Mouse (Mus musculus): ENCODE data around the gene Skida1. TPM values are rescaled to one million over a fixed set of nuclear protein-coding genes. Genes with fewer than 3 reads are reported as not detected.

Gene Skida1
- polyA plus RNA-seq, 1 experiment from 2014 or later = 0.15 TPM

DNA sequence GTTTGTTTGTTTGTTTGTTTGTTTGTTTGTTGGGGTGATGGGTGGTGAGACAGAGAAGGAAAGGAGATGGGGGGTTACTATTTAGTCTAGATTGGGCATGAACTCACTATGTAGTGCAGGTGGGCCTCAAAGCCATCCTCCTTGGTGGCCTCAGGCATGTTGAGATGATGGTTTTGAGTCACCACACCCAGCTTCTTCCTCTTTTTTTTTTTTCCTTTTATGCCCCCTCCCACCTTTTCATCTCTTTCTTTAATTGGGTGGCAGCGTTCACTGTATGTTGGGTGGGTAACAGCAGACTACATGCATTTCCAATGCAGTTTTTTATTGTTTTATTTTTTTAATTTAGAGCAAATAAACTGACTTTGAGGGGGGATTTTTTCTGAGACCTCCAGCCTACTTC lies 32.2 kb downstream of the Skida1 start:
- Histone ChIP-seq H3K9me3 (ENCODE audit: low read length) (no peaks in the 10 kb centered on the region), H3K4me3 (ENCODE audit: low read depth, low read length) (no peak overlapping the region), H3K4me2 (ENCODE audit: low read depth, low read length) (no peak overlapping the region), H3K27ac (ENCODE audit: low read depth) (no peak overlapping the region), H3K4me1 (ENCODE audit: insufficient read depth) (no peaks in the 10 kb centered on the region), H3K36me3 (replicated peaks; ENCODE audit: insufficient read depth, low read length) (no peaks in the 10 kb centered on the region), H3K27me3 (ENCODE audit: insufficient read depth, low read length) (no peaks in the 10 kb centered on the region), H3K9ac (replicated peaks) (no peak overlapping the region)
- TF ChIP-seq EP300 (IDR thresholded peaks at IDR 0.05; ENCODE audit: low read depth) = no peak
- no peak for TF ChIP-seq CTCF (IDR thresholded peaks at IDR 0.05; ENCODE audit: low read depth)
- DNase-seq (no peak), ATAC-seq (no peak)
- WGBS (ENCODE audit: insufficient replicate concordance) = 84% methylated on average over 1 of the region's 1 CpGs

DNA sequence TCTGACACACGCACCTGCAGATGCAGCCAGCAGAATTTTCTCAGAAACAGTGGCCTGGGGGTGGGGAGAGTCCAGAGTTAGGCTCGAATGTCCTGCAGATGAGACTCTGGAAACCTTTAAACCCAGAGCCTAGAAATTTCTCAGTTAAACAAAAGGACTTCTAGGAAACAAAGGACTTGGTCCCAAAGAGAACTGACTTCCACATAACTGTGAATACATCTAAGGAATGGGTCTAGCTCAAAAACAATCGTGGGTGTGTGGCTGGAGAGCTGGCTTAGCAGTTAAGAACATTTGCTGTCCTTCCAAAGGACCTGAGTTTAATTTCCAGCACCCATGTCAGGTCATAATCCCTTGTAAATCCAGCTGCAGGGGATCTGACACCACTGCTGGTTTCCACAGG lies 33.3 kb downstream of the Skida1 start:
- TF ChIP-seq EP300 (IDR thresholded peaks at IDR 0.05; ENCODE audit: low read depth) = no peak
- no peak for TF ChIP-seq CTCF (IDR thresholded peaks at IDR 0.05; ENCODE audit: low read depth)

DNA sequence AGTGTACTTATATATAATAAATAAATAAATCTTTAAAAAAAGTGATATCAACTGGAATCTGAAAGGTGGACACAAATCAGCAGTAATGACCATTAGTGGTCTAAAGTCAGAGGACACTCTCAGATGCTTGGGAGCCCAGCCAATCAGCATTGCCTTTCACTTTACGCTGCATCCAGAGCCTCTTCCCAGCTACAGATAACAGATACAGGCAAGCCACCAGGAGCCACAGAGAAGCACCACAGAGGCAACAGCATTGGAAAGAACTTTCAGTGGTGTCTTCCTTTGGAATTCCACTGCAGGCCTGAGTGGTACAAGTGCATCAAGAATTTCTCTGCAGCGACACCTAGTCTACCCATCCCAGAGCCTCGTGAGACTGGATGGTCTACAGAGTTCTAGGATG lies 36.0 kb downstream of the Skida1 start:
- Histone ChIP-seq H3K36me3 (replicated peaks; ENCODE audit: insufficient read depth, low read length) (no peaks in the 10 kb centered on the region), H3K9me3 (ENCODE audit: low read length) (no peaks in the 10 kb centered on the region), H3K4me1 (ENCODE audit: insufficient read depth) (no peaks in the 10 kb centered on the region), H3K4me2 (ENCODE audit: low read depth, low read length) (no peak overlapping the region), H3K27me3 (ENCODE audit: insufficient read depth, low read length) (no peaks in the 10 kb centered on the region), H3K4me3 (ENCODE audit: low read depth, low read length) (no peak overlapping the region), H3K9ac (replicated peaks) (no peak overlapping the region), H3K27ac (ENCODE audit: low read depth) (no peak overlapping the region)
- DNase-seq (no peak), ATAC-seq (no peak)
- WGBS (ENCODE audit: insufficient replicate concordance) = 80% methylated on average over 3 of the region's 3 CpGs
- TF ChIP-seq CTCF (IDR thresholded peaks at IDR 0.05; ENCODE audit: low read depth) (no peak), EP300 (IDR thresholded peaks at IDR 0.05; ENCODE audit: low read depth) (no peak)

More for the DNA sequence above, 33.3 kb downstream of the Skida1 start:
- no peak for ATAC-seq
- H3K4me2 ChIP-seq (ENCODE audit: low read depth, low read length) = no peak overlapping the region
- H3K9me3 ChIP-seq (ENCODE audit: low read length) = no peaks in the 10 kb centered on the region
- no peaks in the 10 kb centered on the region for H3K27me3 ChIP-seq (ENCODE audit: insufficient read depth, low read length)
- DNase-seq = no peak
- H3K27ac ChIP-seq (ENCODE audit: low read depth) = no peak overlapping the region
- no peaks in the 10 kb centered on the region for H3K36me3 ChIP-seq (replicated peaks; ENCODE audit: insufficient read depth, low read length)
- no peak overlapping the region for H3K4me3 ChIP-seq (ENCODE audit: low read depth, low read length)
- H3K9ac ChIP-seq (replicated peaks) = no peak overlapping the region
- WGBS (ENCODE audit: insufficient replicate concordance) = 60% methylated on average over 3 of the region's 3 CpGs
- no peaks in the 10 kb centered on the region for H3K4me1 ChIP-seq (ENCODE audit: insufficient read depth)

DNA sequence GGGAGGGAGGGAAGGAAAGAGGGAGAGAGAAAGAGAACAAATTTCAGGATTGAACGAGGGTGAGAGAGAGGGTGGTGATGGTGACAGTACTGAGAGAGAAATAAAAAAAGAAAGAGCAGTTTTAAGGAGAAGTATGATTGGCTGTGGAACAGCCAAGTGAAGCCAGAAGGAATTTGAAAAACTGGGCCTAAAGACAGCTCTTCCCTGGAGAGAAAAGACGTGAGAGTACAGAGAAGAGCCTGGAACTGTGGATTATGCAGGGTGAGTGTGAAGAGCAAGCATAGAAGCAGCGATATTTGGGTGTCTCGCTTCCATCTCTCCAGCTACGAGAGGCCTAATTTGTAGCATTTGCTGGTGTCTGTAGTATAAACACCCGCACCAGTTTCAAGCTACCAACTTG lies 37.6 kb downstream of the Skida1 start:
- Histone ChIP-seq H3K4me3 (ENCODE audit: low read depth, low read length) (no peak overlapping the region), H3K4me1 (ENCODE audit: insufficient read depth) (no peaks in the 10 kb centered on the region), H3K27ac (ENCODE audit: low read depth) (no peak overlapping the region), H3K4me2 (ENCODE audit: low read depth, low read length) (no peak overlapping the region), H3K36me3 (replicated peaks; ENCODE audit: insufficient read depth, low read length) (no peaks in the 10 kb centered on the region), H3K27me3 (ENCODE audit: insufficient read depth, low read length) (no peaks in the 10 kb centered on the region), H3K9me3 (ENCODE audit: low read length) (no peaks in the 10 kb centered on the region), H3K9ac (replicated peaks) (no peak overlapping the region)
- no peak for DNase-seq
- TF ChIP-seq CTCF (IDR thresholded peaks at IDR 0.05; ENCODE audit: low read depth) = no peak
- TF ChIP-seq EP300 (IDR thresholded peaks at IDR 0.05; ENCODE audit: low read depth) = no peak
- WGBS (ENCODE audit: insufficient replicate concordance) = 73% methylated on average over 6 of the region's 6 CpGs
- no peak for ATAC-seq

DNA sequence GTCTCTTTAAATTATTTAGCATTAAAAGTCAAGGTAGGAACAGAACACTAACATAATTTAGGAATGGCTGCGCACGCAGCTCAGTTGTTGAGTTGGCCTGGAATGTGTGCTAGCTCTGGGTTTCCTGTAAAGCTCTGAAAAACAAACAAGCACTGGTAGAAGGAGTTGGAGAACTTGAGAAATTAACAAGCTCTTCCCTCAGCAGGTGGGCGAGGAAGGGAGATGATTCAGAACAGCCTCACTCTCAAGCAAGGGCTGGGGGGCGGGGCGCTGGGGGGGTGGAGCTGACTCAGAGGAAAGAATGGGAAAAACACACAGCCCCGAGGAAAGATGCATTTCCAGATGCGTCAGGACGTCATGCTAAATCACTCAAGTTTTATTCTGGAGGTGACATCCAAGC lies 43.7 kb downstream of the Skida1 start:
- no peak overlapping the region for H3K9ac ChIP-seq (replicated peaks)
- H3K4me1 ChIP-seq (ENCODE audit: insufficient read depth) = no peaks in the 10 kb centered on the region
- DNase-seq (no peak), ATAC-seq (no peak)
- no peak overlapping the region for H3K4me2 ChIP-seq (ENCODE audit: low read depth, low read length)
- WGBS (ENCODE audit: insufficient replicate concordance) = 49% methylated on average over 8 of the region's 8 CpGs
- H3K27me3 ChIP-seq (ENCODE audit: insufficient read depth, low read length) = no peaks in the 10 kb centered on the region
- no peak overlapping the region for H3K27ac ChIP-seq (ENCODE audit: low read depth)
- no peaks in the 10 kb centered on the region for H3K9me3 ChIP-seq (ENCODE audit: low read length)
- H3K36me3 ChIP-seq (replicated peaks; ENCODE audit: insufficient read depth, low read length) = no peaks in the 10 kb centered on the region
- TF ChIP-seq EP300 (IDR thresholded peaks at IDR 0.05; ENCODE audit: low read depth) = no peak
- TF ChIP-seq CTCF (IDR thresholded peaks at IDR 0.05; ENCODE audit: low read depth) = no peak
- H3K4me3 ChIP-seq (ENCODE audit: low read depth, low read length) = no peak overlapping the region

DNA sequence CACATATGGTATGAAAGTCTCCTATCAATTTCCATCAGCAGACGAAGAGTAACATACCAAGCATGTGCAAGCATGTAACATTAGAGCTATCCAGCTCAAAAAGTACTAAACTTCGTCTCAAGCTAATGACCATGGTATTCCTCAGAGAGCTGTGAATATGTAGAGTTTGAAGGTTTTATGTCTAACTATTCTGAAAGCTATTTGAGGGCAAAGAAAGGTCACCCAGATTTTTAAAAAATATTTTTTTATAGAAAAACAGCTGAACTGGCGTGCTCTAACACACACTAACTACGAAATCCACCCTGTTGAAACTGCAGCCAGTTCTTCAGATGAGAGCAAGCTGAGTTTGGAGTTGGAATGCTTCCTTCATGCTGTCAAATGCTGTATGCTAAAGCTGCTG lies 44.6 kb downstream of the Skida1 start:
- Histone ChIP-seq H3K9ac (replicated peaks) (no peak overlapping the region), H3K36me3 (replicated peaks; ENCODE audit: insufficient read depth, low read length) (no peaks in the 10 kb centered on the region), H3K9me3 (ENCODE audit: low read length) (no peaks in the 10 kb centered on the region), H3K4me3 (ENCODE audit: low read depth, low read length) (no peak overlapping the region), H3K4me2 (ENCODE audit: low read depth, low read length) (no peak overlapping the region), H3K27ac (ENCODE audit: low read depth) (no peak overlapping the region), H3K4me1 (ENCODE audit: insufficient read depth) (no peaks in the 10 kb centered on the region), H3K27me3 (ENCODE audit: insufficient read depth, low read length) (no peaks in the 10 kb centered on the region)
- no peak for ATAC-seq
- no peak for TF ChIP-seq EP300 (IDR thresholded peaks at IDR 0.05; ENCODE audit: low read depth)
- no peak for TF ChIP-seq CTCF (IDR thresholded peaks at IDR 0.05; ENCODE audit: low read depth)
- no peak for DNase-seq
- 74% methylated on average over 4 of the region's 4 CpGs for WGBS (ENCODE audit: insufficient replicate concordance)

DNA sequence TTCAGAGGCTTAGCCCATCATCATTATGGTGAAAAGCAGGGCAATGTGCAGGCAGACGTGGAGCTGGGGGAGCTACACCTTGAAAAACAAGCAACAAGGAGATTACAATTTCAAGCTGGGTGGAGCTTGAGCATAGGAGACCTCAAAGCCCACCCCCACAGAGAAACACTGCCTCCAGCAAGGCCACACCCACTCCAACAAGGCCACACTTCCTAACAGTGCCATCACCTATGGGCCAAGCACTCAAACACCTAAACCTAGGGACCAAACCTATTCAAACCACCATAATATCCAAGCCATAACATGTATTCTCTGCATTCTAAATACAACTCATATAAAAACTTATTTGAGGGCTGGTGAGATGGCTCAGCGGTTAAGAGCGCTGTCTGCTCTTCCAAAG lies 46.5 kb downstream of the Skida1 start:
- H3K36me3 ChIP-seq (replicated peaks; ENCODE audit: insufficient read depth, low read length) = no peaks in the 10 kb centered on the region
- H3K27ac ChIP-seq (ENCODE audit: low read depth) = no peak overlapping the region
- ATAC-seq (no peak), DNase-seq (no peak)
- no peaks in the 10 kb centered on the region for H3K4me1 ChIP-seq (ENCODE audit: insufficient read depth)
- H3K9ac ChIP-seq (replicated peaks) = no peak overlapping the region
- TF ChIP-seq EP300 (IDR thresholded peaks at IDR 0.05; ENCODE audit: low read depth) (no peak), CTCF (IDR thresholded peaks at IDR 0.05; ENCODE audit: low read depth) (no peak)
- H3K27me3 ChIP-seq (ENCODE audit: insufficient read depth, low read length) = no peaks in the 10 kb centered on the region
- H3K4me3 ChIP-seq (ENCODE audit: low read depth, low read length) = no peak overlapping the region
- no peaks in the 10 kb centered on the region for H3K9me3 ChIP-seq (ENCODE audit: low read length)
- 85% methylated on average over 3 of the region's 3 CpGs for WGBS (ENCODE audit: insufficient replicate concordance)
- H3K4me2 ChIP-seq (ENCODE audit: low read depth, low read length) = no peak overlapping the region

Measured in liver, postnatal 0 days (tissue).